Mouse (Mus musculus) forebrain, embryonic 15.5 days (tissue): Measurements from ENCODE around the gene Fam71b. TPM values are rescaled to one million over a fixed set of nuclear protein-coding genes. Genes with fewer than 3 reads are reported as not detected.

Source experiments
- ATAC-seq: fragments of 200-750 bp; cut with Nextera tagmentation; replicated peaks from 2 replicates; pipeline ENCODE4 v1.8.0; 2017; ENCODE audit warnings: mild to moderate bottlenecking, moderate TSS enrichment, moderate library complexity
- H3K27ac ChIP-seq: fragments of 300-500 bp; sonication (generic); replicated peaks from 2 replicates; pipeline ENCODE4 v1.5.1; 2015; ENCODE audit warnings: mild to moderate bottlenecking, inconsistent platforms
- H3K27me3 ChIP-seq: fragments of 300-500 bp; sonication (generic); 2 replicates; pipeline ENCODE4 v1.6.1; 2015; ENCODE audit warnings: inconsistent platforms
- H3K36me3 ChIP-seq: fragments of 300-500 bp; sonication (generic); 2 replicates; pipeline ENCODE4 v1.6.1; 2015; ENCODE audit warnings: mild to moderate bottlenecking, inconsistent platforms
- H3K4me1 ChIP-seq: fragments of 300-500 bp; sonication (generic); 2 replicates; pipeline ENCODE4 v1.6.1; 2015; ENCODE audit warnings: inconsistent platforms
- H3K4me2 ChIP-seq: fragments of 300-500 bp; sonication (generic); replicated peaks from 2 replicates; pipeline ENCODE4 v1.6.1; 2015; ENCODE audit warnings: mild to moderate bottlenecking, inconsistent platforms
- H3K4me3 ChIP-seq: fragments of 300-500 bp; sonication (generic); 2 replicates; pipeline ENCODE4 v1.5.1; 2015; ENCODE audit warnings: mild to moderate bottlenecking, inconsistent platforms
- H3K9ac ChIP-seq: fragments of 300-500 bp; sonication (generic); replicated peaks from 2 replicates; pipeline ENCODE4 v1.6.1; 2015; ENCODE audit warnings: mild to moderate bottlenecking, inconsistent platforms
- H3K9me3 ChIP-seq: fragments of 300-500 bp; sonication (generic); 2 replicates; pipeline ENCODE4 v1.6.1; 2016; ENCODE audit warnings: inconsistent platforms
- WGBS: fragments of 180-500 bp; shearing (Covaris S2); methylation state at CpG from one replicate; pipeline ENCODE4 v1.1.7; 2015; ENCODE audit warnings: mixed read lengths; 5-methylcytosine and 5-hydroxymethylcytosine counted together
- polyA plus RNA-seq: library from polyadenylated mRNA; unstranded; fragments of >200 nt; fragmentation: Nextera tagmentation; extraction: Ambion mirVana; gene quantifications from 2 replicates; pipeline ENCODE4 v1.2.1, GENCODE M21; 2015

Gene Fam71b
- polyA plus RNA-seq, 1 experiment from 2014 or later, result not detected

DNA sequence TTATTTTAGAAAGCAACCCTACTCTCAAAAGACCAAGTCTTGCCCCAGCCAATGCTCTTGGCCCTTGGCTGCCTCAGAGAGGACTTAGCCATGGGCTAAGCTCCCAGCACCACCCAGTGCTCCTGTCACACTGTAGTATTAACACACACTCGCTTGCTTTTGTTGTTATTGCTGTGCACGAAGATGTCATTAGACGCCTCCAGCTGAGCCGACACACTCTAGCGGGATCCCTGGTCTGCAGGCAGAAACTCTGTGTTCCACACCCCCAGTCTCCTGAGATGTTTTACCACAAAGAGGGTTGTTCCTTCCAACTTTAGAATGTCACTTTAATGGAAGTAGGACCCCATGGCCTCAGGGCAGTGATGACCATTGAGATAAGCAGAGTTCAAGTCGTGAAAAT lies 7.9 kb upstream of the Fam71b start:
- WGBS, result 79% methylated on average over 6 of the region's 6 CpGs
- no peak overlapping the region for H3K9ac ChIP-seq
- no peak for ATAC-seq
- no peaks in the 10 kb centered on the region for H3K36me3 ChIP-seq
- H3K27ac ChIP-seq, result no peak overlapping the region
- no peak overlapping the region for H3K4me2 ChIP-seq
- no peaks in the 10 kb centered on the region for H3K27me3 ChIP-seq
- no peaks in the 10 kb centered on the region for H3K9me3 ChIP-seq
- no peaks in the 10 kb centered on the region for H3K4me1 ChIP-seq
- H3K4me3 ChIP-seq, result no peak overlapping the region

DNA sequence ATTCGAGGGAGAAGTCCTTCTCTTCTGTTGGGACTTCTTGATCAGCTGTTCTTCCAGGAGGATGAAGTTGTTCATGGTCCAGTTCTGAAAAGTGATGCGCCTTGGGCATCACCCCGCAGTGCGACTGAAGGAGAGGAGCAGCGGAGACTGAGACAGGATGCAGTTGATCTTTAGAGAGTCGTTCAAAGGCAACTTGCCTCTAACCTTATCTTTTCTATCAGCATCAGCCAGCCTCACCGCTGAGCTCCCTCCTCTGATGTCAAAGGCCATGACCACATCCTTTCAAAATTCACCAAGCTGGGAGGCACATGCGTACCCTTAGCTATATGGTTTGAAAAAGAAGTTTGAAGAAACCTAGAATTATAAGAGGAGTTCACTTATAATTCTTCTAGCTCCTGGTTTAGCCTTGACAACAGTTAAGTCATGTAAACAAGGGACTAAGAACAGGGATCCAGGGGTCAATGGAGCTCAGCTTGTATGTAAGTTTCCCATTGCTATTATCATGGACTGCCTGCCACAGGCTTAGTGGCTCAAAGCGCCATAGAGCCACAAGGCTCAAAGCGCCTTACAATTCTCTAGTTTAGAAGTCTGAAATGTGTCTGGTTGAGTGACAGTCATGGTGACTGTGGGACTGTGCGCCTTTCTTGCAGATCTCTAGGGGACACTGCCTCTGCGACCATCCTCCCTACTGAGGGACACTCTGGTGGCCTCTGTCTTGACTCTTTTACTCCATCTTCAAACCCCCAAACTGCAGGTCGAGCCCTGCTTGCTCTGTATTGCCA lies 6.8 kb upstream of the Fam71b start, which contains the start of gene Itk:
Gene Itk (minus strand): TSS at position 180 of the 782 bp plus-strand sequence.
- Histone ChIP-seq H3K27me3 (no peaks in the 10 kb centered on the region), H3K9me3 (no peaks in the 10 kb centered on the region), H3K27ac (no peak within 1 kb of the TSS), H3K9ac (no peak within 1 kb of the TSS), H3K4me3 (no peak within 1 kb of the TSS), H3K4me2 (no peak within 1 kb of the TSS), H3K4me1 (no peaks in the 10 kb centered on the region), H3K36me3 (no peaks in the 10 kb centered on the region)
- ATAC-seq, result no peak
- 92% methylated on average over 13 of the region's 13 CpGs for WGBS

DNA sequence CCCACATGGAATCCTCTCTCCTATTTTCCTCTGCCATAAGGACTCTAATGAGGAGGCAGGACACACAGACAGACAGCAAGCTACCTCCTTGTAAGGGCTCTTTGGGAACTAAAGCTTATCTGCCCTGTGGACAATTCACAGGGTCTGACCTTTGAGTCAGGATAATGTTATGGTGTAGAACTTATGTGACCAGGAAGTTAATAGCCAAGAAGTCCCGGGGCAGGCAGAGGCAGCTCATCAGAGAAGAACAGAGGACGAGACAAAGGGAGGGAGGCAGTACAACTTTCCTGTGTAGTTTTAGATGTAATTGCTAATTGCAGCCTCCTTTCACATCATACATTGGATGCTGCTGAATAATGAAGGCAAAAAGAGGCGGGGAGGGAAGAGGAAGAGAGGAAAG lies 5.7 kb upstream of the Fam71b start:
- no peak overlapping the region for H3K4me2 ChIP-seq
- no peak overlapping the region for H3K9ac ChIP-seq
- WGBS, result 27% methylated on average over 3 of the region's 3 CpGs
- no peak overlapping the region for H3K27ac ChIP-seq
- H3K27me3 ChIP-seq, result no peaks in the 10 kb centered on the region
- no peaks in the 10 kb centered on the region for H3K9me3 ChIP-seq
- no peak overlapping the region for H3K4me3 ChIP-seq
- no peak for ATAC-seq
- H3K4me1 ChIP-seq, result no peaks in the 10 kb centered on the region
- H3K36me3 ChIP-seq, result no peaks in the 10 kb centered on the region

DNA sequence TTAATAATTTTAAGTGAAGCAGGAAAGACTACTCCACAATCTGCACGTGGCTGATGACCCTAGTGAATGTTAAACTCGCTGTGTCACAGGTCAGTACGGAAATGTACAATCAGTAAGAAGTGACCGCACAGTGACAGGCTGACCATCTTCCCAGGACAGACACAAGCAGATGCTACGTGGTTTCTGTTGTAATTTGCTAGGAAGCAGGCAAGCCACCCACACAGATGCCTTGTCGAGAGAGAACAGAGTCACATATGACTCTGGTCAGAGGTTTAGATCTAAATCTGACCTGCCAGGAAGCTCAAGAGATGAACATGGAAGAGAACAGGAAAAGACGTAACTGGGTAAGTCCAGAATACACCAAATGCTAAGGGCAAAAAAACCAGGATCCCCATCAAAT lies 3.5 kb upstream of the Fam71b start:
- ATAC-seq, result no peak
- H3K9me3 ChIP-seq, result no peaks in the 10 kb centered on the region
- WGBS, result 91% methylated on average over 7 of the region's 7 CpGs
- H3K9ac ChIP-seq, result no peak overlapping the region
- no peaks in the 10 kb centered on the region for H3K27me3 ChIP-seq
- H3K4me1 ChIP-seq, result no peaks in the 10 kb centered on the region
- H3K36me3 ChIP-seq, result no peaks in the 10 kb centered on the region
- no peak overlapping the region for H3K4me2 ChIP-seq
- no peak overlapping the region for H3K27ac ChIP-seq
- H3K4me3 ChIP-seq, result no peak overlapping the region

DNA sequence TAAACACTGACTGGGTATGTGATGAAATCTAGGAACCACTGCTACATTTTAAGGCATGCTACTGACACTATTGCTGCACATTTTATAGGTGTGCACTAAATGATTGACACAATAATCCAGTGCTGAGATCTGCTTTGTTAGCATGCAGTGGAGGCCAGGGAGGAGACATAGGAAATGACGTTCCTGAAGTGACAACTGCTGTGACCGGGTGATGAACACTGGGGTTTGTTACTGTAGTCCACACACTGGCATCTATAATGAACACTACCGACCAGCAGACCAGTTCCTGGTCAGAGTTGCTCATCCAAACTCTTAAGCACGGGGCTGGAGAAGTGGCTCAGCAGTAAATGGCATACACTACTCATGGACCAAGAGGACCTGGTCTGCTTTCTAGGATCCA lies 2.9 kb upstream of the Fam71b start:
- WGBS, result 79% methylated on average over 4 of the region's 4 CpGs
- Histone ChIP-seq H3K9me3 (no peaks in the 10 kb centered on the region), H3K27ac (no peak overlapping the region), H3K27me3 (no peaks in the 10 kb centered on the region), H3K9ac (no peak overlapping the region), H3K36me3 (no peaks in the 10 kb centered on the region), H3K4me1 (no peaks in the 10 kb centered on the region), H3K4me2 (no peak overlapping the region), H3K4me3 (no peak overlapping the region)
- no peak for ATAC-seq

DNA sequence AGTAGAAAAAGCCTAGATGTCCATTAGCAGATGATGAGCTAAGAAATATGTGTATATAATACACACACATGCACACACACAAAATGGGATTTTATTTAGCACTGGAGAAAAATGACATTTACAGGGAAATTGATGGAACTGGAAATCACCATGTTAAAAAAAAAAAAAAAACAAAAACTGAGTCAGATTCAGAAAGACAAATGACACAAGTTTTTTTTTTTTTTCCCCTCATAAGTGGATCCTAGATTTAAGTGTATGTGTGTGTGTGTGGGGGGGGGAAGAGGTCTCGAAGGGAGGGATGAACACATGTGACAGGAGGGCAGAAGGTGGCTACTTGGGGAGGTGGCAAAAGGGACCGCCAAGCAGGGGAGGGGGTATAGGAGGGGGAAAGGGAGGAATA lies 1.3 kb upstream of the Fam71b start:
- no peak overlapping the region for H3K4me3 ChIP-seq
- H3K9me3 ChIP-seq, result no peaks in the 10 kb centered on the region
- no peak overlapping the region for H3K27ac ChIP-seq
- H3K9ac ChIP-seq, result no peak overlapping the region
- H3K4me2 ChIP-seq, result no peak overlapping the region
- H3K4me1 ChIP-seq, result no peaks in the 10 kb centered on the region
- H3K36me3 ChIP-seq, result no peaks in the 10 kb centered on the region
- no peak for ATAC-seq
- H3K27me3 ChIP-seq, result no peaks in the 10 kb centered on the region
- 77% methylated on average over 2 of the region's 2 CpGs for WGBS

DNA sequence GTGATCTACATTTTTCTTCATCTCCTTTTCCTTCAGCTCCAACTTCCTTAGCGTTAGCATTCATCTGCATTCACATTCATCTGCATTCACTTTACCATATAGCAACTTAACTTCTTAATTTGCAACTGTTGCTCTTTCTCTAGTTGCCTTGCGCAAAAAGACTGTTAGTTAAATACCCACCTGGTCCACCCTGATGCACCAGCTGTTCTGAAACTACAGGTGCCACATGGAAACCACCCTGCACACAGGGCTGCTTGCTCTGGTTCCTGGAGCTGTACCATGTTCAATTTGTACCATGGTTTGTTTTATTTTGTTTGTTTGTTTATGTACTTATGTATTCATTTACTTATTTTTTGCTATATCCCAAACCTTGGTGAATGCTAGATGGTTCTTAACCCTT lies 661 bp upstream of the Fam71b start:
- no peak overlapping the region for H3K4me2 ChIP-seq
- ATAC-seq, result no peak
- no peaks in the 10 kb centered on the region for H3K36me3 ChIP-seq
- H3K4me3 ChIP-seq, result no peak overlapping the region
- H3K27ac ChIP-seq, result no peak overlapping the region
- H3K4me1 ChIP-seq, result no peaks in the 10 kb centered on the region
- H3K27me3 ChIP-seq, result no peaks in the 10 kb centered on the region
- WGBS, result 90% methylated on average over 2 of the region's 2 CpGs
- H3K9me3 ChIP-seq, result no peaks in the 10 kb centered on the region
- no peak overlapping the region for H3K9ac ChIP-seq

DNA sequence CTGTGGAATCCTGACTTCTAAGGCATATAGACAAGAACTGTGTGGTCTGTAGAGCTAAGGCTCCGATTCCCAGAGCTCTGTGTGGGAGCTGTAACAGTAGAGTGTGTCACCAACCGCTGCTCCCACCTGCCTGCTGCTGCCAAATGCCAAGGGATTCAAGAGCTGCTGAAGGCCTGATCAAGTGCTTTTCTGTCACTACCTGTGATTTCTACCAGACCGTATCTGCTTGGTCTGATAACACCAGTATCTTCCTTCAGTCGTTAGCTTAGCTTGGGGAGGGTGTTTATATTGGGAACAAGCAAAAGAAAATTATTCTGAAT lies 461 bp downstream of the Fam71b start:
- Histone ChIP-seq H3K36me3 (no peaks in the 10 kb centered on the region), H3K4me2 (no peak overlapping the region), H3K9ac (no peak overlapping the region), H3K4me1 (no peaks in the 10 kb centered on the region), H3K27ac (no peak overlapping the region), H3K4me3 (no peak overlapping the region), H3K9me3 (no peaks in the 10 kb centered on the region), H3K27me3 (no peaks in the 10 kb centered on the region)
- WGBS, result 89% methylated on average over 4 of the region's 4 CpGs
- ATAC-seq, result no peak

DNA sequence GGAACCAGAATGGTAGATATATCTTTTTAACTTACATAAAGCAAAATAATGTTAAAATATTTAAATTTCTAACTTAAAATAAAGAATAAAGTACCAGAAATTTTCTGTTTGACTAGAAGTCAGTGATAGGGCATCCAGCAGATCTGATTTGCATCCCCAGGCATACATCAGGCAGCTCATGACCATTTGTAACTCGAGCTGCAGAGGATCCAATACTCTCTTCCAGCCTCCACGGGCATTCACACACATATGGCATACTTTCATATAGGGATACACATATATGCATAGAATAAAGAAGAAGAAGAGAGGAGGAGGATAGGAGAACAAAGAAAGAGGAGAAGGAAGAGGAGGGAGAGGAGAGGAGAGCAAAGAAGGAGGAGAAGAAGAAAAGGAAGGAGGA lies 1.5 kb downstream of the Fam71b start:
- no peaks in the 10 kb centered on the region for H3K9me3 ChIP-seq
- 52% methylated on average over 2 of the region's 2 CpGs for WGBS
- H3K4me2 ChIP-seq, result no peak overlapping the region
- no peak overlapping the region for H3K9ac ChIP-seq
- no peak overlapping the region for H3K4me3 ChIP-seq
- no peaks in the 10 kb centered on the region for H3K4me1 ChIP-seq
- H3K27me3 ChIP-seq, result no peaks in the 10 kb centered on the region
- no peak overlapping the region for H3K27ac ChIP-seq
- H3K36me3 ChIP-seq, result no peaks in the 10 kb centered on the region
- ATAC-seq, result no peak

DNA sequence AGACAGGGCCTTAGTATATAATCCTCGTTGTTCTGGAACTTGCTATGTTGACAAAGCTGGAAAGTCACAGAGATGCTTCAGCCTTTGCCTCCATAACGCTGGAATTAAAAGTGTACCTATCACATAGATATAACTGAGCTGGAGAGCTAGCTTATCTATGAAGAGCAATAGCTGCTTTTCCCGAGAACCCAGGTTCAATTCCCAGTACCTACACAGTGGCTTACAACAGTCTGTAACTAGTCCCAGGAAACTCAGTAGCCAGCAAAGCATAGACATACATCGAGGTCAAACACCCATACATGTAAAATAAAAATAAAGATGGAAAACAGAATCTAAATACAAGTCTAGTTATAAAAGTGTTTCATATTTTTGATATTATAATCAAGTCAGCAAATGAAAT lies 2.1 kb downstream of the Fam71b start:
- no peaks in the 10 kb centered on the region for H3K9me3 ChIP-seq
- WGBS, result 85% methylated on average over 4 of the region's 4 CpGs
- H3K4me1 ChIP-seq, result no peaks in the 10 kb centered on the region
- H3K27me3 ChIP-seq, result no peaks in the 10 kb centered on the region
- no peak overlapping the region for H3K4me3 ChIP-seq
- no peak overlapping the region for H3K9ac ChIP-seq
- no peak for ATAC-seq
- no peak overlapping the region for H3K27ac ChIP-seq
- H3K36me3 ChIP-seq, result no peaks in the 10 kb centered on the region
- no peak overlapping the region for H3K4me2 ChIP-seq

DNA sequence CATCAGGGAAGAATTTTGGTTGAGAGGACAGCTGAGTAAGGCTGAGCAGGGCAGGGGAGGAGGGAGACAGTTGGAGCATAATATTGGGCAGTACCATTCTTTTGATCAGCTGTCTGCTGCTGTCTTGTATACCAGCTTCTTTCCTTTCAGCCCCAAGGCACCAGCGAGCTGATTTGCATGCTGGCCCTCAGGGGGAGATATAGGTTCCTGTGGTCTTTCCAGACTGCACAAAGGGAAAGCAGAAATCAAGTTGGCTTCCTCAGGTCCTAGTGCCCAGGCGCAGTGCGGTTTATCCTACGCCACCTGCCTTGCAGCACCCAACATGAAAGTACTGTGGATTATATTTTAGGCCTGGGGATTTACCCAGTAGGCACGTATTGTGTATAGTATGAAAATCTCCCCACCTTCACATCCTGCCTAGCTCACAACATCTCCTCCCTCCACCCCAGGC lies 2.6 kb downstream of the Fam71b start:
- Histone ChIP-seq H3K4me3 (no peak overlapping the region), H3K9me3 (no peaks in the 10 kb centered on the region), H3K4me1 (no peaks in the 10 kb centered on the region), H3K9ac (no peak overlapping the region), H3K4me2 (no peak overlapping the region), H3K27me3 (no peaks in the 10 kb centered on the region), H3K36me3 (no peaks in the 10 kb centered on the region), H3K27ac (no peak overlapping the region)
- ATAC-seq, result no peak
- 69% methylated on average over 5 of the region's 5 CpGs for WGBS

DNA sequence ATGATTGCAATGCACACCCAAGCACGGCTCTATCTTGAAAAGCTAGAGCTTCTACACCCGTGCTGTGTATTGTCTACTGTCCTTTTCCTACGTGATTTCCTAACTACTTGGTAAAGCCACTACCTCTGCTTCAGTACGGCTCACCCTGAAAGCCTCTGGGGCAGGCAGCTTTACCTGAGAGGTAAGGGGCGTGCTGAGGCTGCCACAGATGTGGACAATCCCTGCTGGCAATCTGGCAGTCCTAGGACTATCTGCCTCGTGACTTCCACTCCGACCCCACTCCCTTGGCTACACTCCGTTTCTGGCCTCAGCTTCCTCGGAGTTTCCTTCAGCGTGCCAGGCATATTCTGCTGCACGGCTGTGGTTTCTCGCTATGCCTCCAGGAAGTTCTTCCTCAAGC lies 5.2 kb downstream of the Fam71b start:
- H3K4me1 ChIP-seq, result no peaks in the 10 kb centered on the region
- H3K27me3 ChIP-seq, result no peaks in the 10 kb centered on the region
- no peaks in the 10 kb centered on the region for H3K9me3 ChIP-seq
- H3K27ac ChIP-seq, result no peak overlapping the region
- WGBS, result 85% methylated on average over 12 of the region's 12 CpGs
- no peak overlapping the region for H3K4me3 ChIP-seq
- H3K4me2 ChIP-seq, result no peak overlapping the region
- ATAC-seq, result no peak
- H3K9ac ChIP-seq, result no peak overlapping the region
- no peaks in the 10 kb centered on the region for H3K36me3 ChIP-seq

DNA sequence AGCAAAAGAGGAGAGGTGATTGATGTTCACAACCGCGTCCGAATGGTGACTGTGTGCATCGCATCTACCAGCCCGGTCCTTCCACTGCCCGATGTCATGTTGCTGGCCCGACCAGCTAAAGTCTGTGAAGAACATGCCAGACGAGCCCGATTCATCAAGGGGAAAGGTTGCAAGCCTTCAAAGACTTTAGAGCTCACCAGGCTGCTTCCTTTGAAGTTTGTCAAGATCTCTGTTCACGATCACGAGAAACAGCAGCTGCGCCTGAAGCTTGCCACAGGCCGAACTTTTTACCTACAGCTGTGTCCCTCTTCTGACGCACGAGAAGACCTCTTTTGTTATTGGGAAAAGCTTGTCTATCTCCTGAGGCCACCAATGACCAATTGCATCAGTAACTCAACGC lies 8.6 kb downstream of the Fam71b start:
- no peak overlapping the region for H3K4me2 ChIP-seq
- H3K4me3 ChIP-seq, result no peak overlapping the region
- no peak overlapping the region for H3K27ac ChIP-seq
- H3K9me3 ChIP-seq, result no peaks in the 10 kb centered on the region
- H3K27me3 ChIP-seq, result no peaks in the 10 kb centered on the region
- H3K36me3 ChIP-seq, result no peaks in the 10 kb centered on the region
- H3K4me1 ChIP-seq, result no peaks in the 10 kb centered on the region
- no peak overlapping the region for H3K9ac ChIP-seq
- ATAC-seq, result no peak
- 92% methylated on average over 16 of the region's 16 CpGs for WGBS
